Mouse (Mus musculus): Measurements from ENCODE around the gene Vps13d. TPM values are rescaled to one million over a fixed set of nuclear protein-coding genes. Genes with fewer than 3 reads are reported as not detected.

Gene Vps13d
- total and polyA plus RNA-seq, 3 experiments, result 9.4 to 9.8 (median 9.7) TPM

GRCm38 (mm10) chr4:145207718-145208371 is 13.0 kb upstream of the Vps13d start:
- no peak for TF ChIP-seq NELFE (IDR thresholded peaks at IDR 0.05; ENCODE audit: low read depth, low read length)
- no peak for TF ChIP-seq ZC3H11A (IDR thresholded peaks at IDR 0.05; ENCODE audit: low read depth, low read length)
- no peak for TF ChIP-seq JUND (conservative IDR thresholded peaks at IDR 0.05; ENCODE audit: low read depth, low read length)
- no peak for TF ChIP-seq IRF4 (IDR thresholded peaks at IDR 0.05; ENCODE audit: low read depth, low read length)
- no peak for TF ChIP-seq EP300 (IDR thresholded peaks at IDR 0.05; ENCODE audit: low read length)
- TF ChIP-seq MAFK (IDR thresholded peaks at IDR 0.05; ENCODE audit: insufficient replicate concordance, low read length), result no peak
- no peak for TF ChIP-seq CHD2 (IDR thresholded peaks at IDR 0.05; ENCODE audit: low read length)
- TF ChIP-seq JUN (IDR thresholded peaks at IDR 0.05; ENCODE audit: insufficient read depth, low read depth, low read length), result no peak
- TF ChIP-seq NRF1 (IDR thresholded peaks at IDR 0.05; ENCODE audit: low read depth, low read length), result no peak
- TF ChIP-seq ZMIZ1 (IDR thresholded peaks at IDR 0.05; ENCODE audit: low read depth, low read length), result no peak
- TF ChIP-seq TCF12 (IDR thresholded peaks at IDR 0.05; ENCODE audit: low read depth, low read length), result no peak
- TF ChIP-seq ZKSCAN1 (IDR thresholded peaks at IDR 0.05; ENCODE audit: borderline replicate concordance, low read depth, low read length), result no peak
- TF ChIP-seq RCOR1 (conservative IDR thresholded peaks at IDR 0.05; ENCODE audit: low read depth, low read length), result no peak
- Histone ChIP-seq H3K4me2 (ENCODE audit: insufficient read depth, low read depth, poor library complexity, severe bottlenecking) (no peak overlapping the region), H3K9ac (ENCODE audit: insufficient read depth, low read depth) (no peak overlapping the region), H3K27ac (ENCODE audit: insufficient read depth, low read depth) (no peak overlapping the region), H3K4me1 (ENCODE audit: control insufficient read depth in 1 of 2, insufficient read depth in 2 of 2) (peaks cover 0 to 29% of the 10 kb centered on the region in 2 experiments; a peak in 3 of 4 replicates), H3K9me3 (replicated peaks; ENCODE audit: low read length) (no peaks in the 10 kb centered on the region), H3K27me3 (replicated peaks) (no peaks in the 10 kb centered on the region), H3K79me2 (replicated peaks; ENCODE audit: control insufficient read depth, extremely low read depth, insufficient read depth, poor library complexity, severe bottlenecking) (no peaks in the 10 kb centered on the region), H3K36me3 (replicated peaks in 1 of 2; ENCODE audit: control insufficient read depth in 1 of 2, insufficient read depth in 1 of 2, low read length in 1 of 2) (peaks cover 0 to under 1% of the 10 kb centered on the region in 2 experiments), H3K4me3 (replicated peaks in 1 of 3; ENCODE audit: low read depth in 2 of 3, low read length in 2 of 3, poor library complexity in 1 of 3) (no peak overlapping the region)
- no peak for DNase-seq (ENCODE audit: extremely low read depth)
- dilution Hi-C loops (cut with MboI; ENCODE audit: extremely low pct_ligation_motif_present, extremely low pct_unique_long_range_greater_than_20kb, low sequenced_read_pairs) (no loop called here), in situ Hi-C loops (cut with MboI; ENCODE audit: low pct_ligation_motif_present, low pct_unique_long_range_greater_than_20kb, low sequenced_read_pairs) (no loop called here)

DNA sequence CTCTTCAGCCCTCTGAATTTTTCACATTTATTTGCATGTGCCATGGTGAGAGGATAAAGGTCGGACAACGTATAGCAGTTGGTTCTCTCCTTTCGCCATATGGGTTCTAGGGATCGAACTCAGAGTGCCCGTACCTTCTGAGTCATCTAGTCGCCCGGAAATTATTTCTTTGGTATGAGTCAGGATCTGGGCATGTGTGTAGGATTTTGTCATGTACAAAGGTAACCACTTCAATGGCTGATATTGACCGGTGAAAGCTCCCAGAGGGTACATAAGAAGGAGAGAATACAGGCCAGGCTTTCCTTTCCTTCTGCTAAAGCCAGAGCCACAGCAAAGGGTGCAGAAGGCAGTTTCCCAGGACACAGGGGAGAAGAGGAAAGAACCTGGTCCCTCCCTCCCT is 10.0 kb upstream of the Vps13d start:
- H3K9me3 ChIP-seq (replicated peaks; ENCODE audit: low read length), result no peaks in the 10 kb centered on the region
- H3K4me1 ChIP-seq (ENCODE audit: control insufficient read depth in 1 of 2, insufficient read depth in 2 of 2), result peaks cover 13 to 38% of the 10 kb centered on the region in 2 experiments
- no peak overlapping the region for H3K27ac ChIP-seq (ENCODE audit: insufficient read depth, low read depth)
- H3K9ac ChIP-seq (ENCODE audit: insufficient read depth, low read depth), result no peak overlapping the region
- H3K36me3 ChIP-seq (replicated peaks in 1 of 2; ENCODE audit: control insufficient read depth in 1 of 2, insufficient read depth in 1 of 2, low read length in 1 of 2), result no peaks in the 10 kb centered on the region
- dilution Hi-C loops (cut with MboI; ENCODE audit: extremely low pct_ligation_motif_present, extremely low pct_unique_long_range_greater_than_20kb, low sequenced_read_pairs) (no loop called here), in situ Hi-C loops (cut with MboI; ENCODE audit: low pct_ligation_motif_present, low pct_unique_long_range_greater_than_20kb, low sequenced_read_pairs) (no loop called here)
- DNase-seq (ENCODE audit: extremely low read depth), result no peak
- no peak overlapping the region for H3K4me3 ChIP-seq (replicated peaks in 1 of 3; ENCODE audit: low read depth in 2 of 3, low read length in 2 of 3, poor library complexity in 1 of 3)
- TF ChIP-seq HCFC1 (IDR thresholded peaks at IDR 0.05; ENCODE audit: low read depth, low read length) (no peak), RAD21 (IDR thresholded peaks at IDR 0.05; ENCODE audit: low read depth, low read length) (no peak), MAFK (IDR thresholded peaks at IDR 0.05; ENCODE audit: insufficient replicate concordance, low read length) (no peak), KAT2A (IDR thresholded peaks at IDR 0.05; ENCODE audit: insufficient replicate concordance, low read length) (no peak), PAX5 (IDR thresholded peaks at IDR 0.05; ENCODE audit: low read length) (no peak), MAZ (IDR thresholded peaks at IDR 0.05; ENCODE audit: low read depth, low read length) (no peak), TBP (conservative IDR thresholded peaks at IDR 0.05; ENCODE audit: low read depth, low read length) (no peak), ZNF384 (IDR thresholded peaks at IDR 0.05; ENCODE audit: low read depth, low read length) (no peak), USF2 (conservative IDR thresholded peaks at IDR 0.05; ENCODE audit: low read depth, low read length) (no peak), POLR2AphosphoS2 (IDR thresholded peaks at IDR 0.05; ENCODE audit: low read depth, low read length) (no peak), MXI1 (IDR thresholded peaks at IDR 0.05; ENCODE audit: low read depth, low read length) (no peak), MAX (IDR thresholded peaks at IDR 0.05; ENCODE audit: low read length) (no peak)
- no peak overlapping the region for H3K4me2 ChIP-seq (ENCODE audit: insufficient read depth, low read depth, poor library complexity, severe bottlenecking)
- no peaks in the 10 kb centered on the region for H3K79me2 ChIP-seq (replicated peaks; ENCODE audit: control insufficient read depth, extremely low read depth, insufficient read depth, poor library complexity, severe bottlenecking)
- H3K27me3 ChIP-seq (replicated peaks), result no peaks in the 10 kb centered on the region

All from CH12.LX (cell line).